Mouse (Mus musculus) right cerebral cortex, postnatal 10 days (tissue): ENCODE results near the gene Atp5j2.
A peak's percentile ranks its signal among the peaks of the same experiment; 100 is the strongest.

Experiments used
- DNase-seq, 2 experiments: peaks; one replicate each; pipeline ENCODE4 v3.0.0; 2021; ENCODE audit warnings: low spot score in 2 of 2

Gene Atp5j2

DNA sequence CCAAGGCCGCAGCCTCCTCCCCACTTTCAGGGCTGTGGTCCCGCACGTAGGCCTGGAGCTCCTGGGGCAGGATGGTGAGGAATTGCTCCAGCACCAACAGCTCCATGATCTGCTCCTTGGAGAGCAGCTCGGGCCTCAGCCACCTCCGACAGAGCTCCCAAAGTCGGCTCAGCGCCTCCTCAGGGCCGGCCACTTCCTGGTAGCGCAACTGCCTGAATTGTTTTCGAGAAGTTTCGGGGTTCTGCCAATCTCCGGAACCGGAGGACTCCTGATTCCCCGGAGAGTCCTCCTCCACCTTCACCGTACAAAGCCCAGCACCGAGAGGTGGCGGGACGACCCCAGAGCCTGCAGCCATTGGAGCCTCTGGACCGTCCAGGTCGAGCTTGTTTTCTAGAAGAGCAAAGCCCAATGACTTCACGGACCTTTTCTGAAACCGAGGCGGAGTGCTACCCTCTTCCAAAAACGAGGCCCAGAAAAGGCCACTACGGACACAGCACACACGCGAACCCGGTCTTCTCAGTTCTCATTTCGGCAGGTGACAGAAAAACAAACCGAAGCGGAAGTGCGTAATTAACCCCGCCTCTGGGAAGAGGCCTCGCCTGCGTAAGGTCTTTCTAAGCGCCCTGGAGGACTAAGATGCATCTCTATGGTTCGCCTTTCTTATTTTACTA, 9.6 kb upstream of the Atp5j2 start, which contains the start of gene Zkscan14:
Gene Zkscan14, minus strand, starts transcription at position 548 of the 671 bp plus-strand sequence.
- peak; percentile 85 to 86 for DNase-seq

DNA sequence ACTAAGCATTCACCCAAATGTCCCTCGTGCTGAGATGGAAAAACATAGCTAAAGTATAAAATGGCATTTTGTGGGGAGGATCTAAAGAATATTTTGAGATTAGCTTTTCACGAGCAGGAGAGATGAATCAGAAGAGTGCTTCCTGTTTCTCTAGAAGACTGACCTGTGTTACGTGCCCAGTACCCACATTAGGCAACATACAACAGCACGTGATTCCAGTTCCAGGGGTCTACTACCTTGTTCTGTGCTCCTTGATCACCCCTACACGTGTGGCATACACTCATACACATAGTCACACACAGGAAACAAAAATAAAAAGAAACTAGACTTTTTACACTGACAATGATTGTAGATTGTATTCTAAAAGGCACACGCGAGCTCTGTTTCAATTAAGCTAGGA, 8.5 kb upstream of the Atp5j2 start:
- DNase-seq = no peak

DNA sequence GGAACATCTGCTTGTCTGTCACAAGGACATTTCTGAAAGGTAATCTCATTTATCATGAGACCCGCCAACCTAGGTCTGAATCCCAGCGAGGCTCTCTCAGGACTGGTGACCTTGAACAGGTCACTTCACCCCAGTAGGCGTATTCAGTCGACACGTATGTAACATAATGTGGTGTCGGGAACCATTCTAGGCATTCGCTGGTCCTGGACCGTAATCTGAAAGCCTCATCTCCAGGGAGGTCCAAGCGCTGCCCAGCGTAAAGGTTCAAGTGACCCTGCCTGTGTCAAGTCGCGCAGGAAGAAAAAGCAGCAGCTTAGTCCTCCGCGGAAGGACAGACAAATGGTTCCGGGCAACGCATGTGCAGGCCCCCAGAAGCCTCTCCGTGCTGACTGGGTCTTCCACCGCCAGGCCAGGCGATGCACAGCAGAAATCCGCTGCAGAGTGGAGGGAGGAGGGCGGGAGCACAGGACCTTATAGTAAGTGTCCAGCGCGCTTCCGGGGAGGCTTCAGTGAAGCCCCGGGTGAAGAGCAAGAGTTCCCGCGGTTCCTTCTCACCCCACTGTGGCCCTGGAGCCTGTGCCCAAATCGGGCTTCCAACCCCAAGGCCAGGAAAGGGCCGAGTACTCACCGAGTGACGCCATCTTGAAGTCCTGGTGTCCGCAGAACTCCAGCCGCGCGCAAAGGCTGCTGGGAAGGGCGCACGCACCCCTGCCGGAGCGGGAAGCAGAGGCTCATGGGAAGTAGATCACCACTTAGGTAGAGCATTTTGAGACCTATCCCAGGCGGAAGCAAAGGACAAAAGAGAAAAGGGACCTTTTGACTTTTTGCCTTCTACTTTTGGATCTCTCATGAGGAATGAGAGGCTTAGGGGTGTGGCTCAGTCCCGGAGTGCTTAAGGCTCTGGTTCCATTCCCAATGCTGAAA, 725 bp downstream of the Atp5j2 start:
- DNase-seq = peak; percentile 94

DNA sequence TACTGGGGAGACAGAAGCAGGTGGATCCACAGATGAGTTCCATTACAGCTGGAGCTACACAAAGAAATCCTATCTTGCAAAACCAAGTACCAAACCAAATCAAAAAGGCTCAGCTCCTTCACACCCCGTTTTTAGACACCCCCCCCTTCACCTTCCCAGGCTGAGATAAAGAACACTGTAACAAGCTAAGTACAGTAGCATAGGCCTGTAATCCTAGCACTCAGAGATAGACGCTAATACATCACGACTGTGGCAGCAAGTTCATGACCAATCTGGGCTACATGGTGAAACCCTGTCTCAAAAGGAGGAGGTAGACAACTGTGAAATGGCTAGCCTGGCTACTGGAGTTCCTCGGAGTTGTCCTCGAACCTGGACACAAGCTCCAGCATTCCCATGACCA, 1.5 kb downstream of the Atp5j2 start:
- DNase-seq = no peak

DNA sequence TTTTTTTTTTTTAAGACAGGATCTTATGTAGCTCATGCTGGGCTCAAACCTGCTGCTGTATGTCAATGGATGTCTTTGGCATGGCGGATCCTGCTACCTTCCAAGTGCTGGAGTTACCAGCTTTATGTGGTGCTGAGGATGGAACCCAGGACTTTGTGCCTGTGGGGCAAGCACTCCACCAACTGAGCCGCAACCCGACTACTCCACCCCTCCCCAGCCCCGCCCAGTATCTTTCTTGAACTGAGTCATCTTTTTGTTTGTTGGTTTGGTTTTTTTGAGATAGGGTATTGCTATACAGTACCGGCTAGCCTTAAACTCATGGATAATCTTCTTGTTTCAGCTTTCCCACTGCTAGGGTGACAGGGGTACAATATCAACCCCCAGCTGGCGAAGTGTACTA, 2.4 kb downstream of the Atp5j2 start:
- no peak for DNase-seq

DNA sequence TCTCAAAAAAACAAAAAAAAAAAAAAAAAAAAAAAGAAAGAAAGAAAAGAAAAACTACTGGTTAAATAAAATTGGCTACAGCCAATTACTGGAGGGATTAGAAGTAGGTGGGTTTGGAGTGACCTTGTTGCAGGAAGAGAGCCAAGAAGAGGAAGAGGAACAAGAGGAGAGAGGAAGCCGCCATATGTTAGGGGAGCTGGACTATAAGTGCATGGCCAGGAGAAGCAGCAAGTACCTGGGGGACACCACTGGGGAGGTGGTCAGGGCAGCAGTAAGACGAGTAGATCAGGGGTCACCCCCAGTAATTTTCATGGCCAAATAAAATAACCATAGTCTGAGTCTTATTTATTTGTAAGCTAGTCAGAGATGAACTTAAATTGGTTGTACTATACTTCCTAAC, 6.6 kb downstream of the Atp5j2 start:
- no peak for DNase-seq

DNA sequence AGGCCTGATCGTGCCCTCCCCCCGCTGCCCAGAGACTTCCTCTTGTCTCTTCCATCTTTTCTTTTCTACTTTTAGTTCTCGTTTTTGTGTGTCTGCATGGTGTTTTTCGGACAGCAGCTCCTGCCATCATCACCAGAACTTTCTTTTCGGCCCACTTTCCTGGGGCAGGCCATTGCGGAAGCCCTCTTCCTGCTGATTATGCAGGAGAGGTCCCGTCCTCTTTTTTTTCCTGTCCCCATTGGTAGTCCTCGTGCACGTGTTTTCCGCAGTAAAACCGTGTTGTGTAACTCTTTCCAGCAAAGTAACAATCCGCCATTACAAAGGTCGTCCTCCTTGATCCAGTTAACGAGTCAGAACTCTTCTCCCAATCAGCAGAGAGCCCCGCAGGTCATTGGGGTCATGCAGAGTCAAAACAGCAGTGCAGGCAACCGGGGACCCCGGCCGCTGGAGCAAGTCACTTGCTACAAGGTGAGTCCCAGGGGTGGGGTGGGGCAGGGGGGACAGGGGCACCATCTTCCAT, 13.3 kb downstream of the Atp5j2 start:
- no peak for DNase-seq

DNA sequence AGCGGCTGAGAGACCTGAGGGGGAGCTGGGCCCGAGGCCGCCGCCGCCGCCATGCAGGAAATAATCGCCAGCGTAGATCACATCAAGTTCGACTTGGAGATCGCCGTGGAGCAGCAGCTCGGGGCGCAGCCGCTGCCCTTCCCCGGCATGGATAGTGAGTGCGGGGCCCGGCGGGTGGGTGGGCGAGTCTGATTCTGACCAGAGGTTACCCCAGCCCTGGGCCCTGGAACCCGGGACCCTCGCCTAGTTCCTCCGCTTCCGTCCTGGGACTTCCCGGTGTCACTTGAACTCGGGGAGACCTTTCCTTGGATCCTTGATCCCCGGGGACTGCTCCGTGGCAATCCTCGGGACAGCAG, 24.6 kb downstream of the Atp5j2 start:
- no peak for DNase-seq

DNA sequence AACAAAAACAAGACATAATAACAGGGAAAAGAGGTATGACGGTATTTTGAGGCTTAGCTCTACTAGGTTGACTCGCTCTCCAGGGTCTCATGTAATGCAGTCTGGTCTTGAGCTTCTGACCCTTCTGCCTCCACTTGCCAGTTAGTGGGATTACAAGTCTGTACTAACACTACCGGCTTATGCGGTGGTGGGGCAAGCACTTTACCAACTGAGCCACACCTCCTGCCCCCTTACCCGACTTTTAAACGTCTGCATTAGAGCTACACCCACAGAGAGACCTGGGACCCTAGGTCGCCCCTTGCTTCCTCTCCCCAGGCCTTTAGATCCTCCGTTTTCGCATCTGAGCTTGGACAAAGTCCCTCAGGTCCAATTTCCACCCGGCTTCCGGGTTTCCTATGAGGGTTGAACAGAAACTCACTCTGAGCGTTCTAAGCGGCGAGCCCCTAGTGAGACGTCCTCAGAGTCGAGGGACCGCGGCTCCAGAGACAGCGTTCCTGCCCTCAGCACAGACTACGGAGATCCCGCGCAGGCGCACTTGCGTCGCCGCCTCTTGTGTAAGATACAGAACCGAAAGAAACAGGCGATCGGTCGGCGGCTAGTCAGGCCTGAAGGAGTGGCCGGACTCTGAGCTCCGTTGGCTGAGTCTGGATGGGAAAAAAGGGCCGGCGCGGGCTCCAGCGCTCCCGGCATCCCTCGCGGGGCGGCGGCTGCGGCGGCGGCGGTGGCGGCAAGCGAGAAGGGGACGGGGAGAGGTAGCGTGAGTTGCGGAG, 25.1 kb downstream of the Atp5j2 start, which contains the start of the genes Ptcd1 and Cpsf4:
Gene Ptcd1, minus strand, starts transcription at position 573 of the 770 bp plus-strand sequence.
Gene Cpsf4, plus strand, starts transcription at position 678 of the 770 bp plus-strand sequence.
- DNase-seq = peak; percentile 99

DNA sequence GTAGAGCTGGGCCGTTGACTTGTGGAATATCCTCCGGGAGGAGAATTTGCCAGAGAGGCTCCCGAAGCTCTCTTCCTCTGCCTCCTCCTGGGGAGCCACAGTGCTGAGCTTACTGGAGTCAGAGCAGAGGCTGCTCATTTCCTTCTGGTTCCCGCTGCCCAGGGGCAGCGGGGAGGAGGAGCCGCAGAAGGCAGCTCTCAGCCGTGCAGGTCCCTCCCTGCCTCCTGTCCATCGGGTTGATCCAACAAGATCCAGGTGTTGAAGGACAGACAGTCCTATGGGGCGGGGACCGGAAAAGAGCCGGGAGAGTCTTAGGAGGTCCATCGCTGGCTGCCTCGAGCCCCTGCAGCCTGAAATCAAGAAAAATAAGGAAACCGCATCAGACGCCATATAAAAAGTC, 26.7 kb downstream of the Atp5j2 start:
- DNase-seq = no peak

DNA sequence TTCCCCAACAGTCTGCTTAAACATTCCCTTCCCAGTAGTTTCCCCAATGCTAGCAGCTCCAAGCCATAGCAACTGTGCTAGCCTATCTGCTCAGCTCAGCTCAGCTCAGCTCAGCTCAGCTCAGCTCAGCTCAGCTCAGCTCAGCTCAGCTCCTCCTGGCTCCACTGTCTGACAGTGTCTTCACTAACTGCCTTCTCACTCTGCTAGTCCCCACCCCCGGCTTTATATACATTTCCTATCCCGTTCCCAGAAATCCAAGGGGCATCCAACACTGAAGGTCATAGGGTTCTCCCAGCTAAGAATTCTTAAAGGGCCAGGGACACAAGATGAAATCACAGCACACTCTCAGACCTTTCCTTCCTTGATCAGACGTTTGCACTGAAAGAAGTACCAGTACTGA, 27.2 kb downstream of the Atp5j2 start:
- DNase-seq = no peak

DNA sequence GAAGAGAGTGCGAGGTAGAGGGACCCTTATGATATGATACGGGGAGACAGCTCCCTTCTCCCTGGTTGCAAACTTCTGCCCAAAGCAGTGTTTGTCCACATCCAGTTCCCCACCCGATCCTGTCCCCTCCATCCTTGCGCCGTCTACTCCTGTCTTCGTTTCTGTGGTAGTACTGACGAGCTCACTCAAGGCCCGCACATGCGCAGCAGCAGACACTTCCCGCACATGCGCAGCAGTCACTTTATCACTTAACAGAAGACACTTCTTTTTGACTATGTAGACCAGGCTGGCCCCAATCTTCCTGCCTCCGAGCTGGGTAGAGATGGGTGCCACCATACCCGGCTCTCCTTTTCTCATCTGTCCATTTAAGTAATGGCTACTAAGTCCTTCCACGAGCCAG, 30.5 kb downstream of the Atp5j2 start:
- DNase-seq = no peak

DNA sequence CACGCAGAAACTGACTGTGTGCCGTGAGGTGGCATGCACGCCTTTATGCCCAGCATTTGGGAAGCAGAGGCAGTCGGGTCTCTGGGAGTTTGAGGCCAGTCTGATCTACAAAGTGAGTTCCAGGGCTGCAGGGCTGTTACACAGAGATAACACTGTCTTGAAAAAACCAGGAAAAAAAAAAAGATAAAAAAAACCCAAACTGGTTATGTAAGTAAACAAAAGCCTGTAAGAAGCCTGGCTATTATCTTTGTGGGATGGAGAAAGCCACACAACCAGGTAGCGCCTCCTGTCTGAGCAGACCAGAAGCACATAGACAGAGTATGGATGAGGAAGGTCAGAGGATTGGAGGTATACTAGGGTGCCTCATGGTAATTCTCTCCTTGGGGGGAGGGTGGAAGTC, 39.2 kb downstream of the Atp5j2 start:
- DNase-seq = no peak

DNA sequence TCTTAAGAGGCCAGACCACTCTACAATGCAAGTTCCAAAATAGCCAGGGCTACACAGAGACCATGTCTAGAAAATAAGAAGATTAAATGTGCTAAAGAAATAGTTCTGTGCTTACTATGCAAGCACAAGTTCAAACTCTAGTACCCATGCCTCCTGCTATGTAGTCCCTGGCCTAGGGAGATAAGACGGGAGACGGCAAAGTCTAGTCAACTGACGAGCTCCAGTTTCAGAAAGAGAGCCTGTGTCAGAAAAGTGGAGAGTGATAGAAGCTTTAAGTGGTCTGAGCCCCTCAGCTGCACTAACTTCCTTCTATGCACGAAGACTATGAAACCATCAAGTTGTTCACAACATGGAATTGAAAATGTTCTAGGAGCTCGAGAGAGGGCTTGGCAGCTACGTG, 42.6 kb downstream of the Atp5j2 start:
- DNase-seq = no peak

DNA sequence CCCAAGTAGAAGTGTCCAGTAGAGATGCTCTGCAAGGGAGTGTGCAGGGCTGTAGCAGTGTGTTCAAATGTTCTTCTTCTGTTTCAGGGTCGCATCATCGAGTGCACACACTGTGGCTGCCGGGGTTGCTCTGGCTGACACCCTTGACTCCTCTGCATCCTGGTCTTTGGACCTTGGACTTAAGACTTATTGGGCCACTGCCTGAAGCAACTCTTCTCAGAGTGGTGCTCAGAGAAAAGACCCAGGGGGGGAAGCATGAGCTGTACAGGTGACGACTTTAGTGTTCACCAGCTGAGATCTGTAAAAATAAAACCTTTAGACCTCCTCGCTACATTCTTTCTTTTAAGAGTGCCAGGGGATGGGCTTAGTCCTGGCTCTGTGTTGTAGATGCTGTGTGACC, 44.1 kb downstream of the Atp5j2 start:
- no peak for DNase-seq

DNA sequence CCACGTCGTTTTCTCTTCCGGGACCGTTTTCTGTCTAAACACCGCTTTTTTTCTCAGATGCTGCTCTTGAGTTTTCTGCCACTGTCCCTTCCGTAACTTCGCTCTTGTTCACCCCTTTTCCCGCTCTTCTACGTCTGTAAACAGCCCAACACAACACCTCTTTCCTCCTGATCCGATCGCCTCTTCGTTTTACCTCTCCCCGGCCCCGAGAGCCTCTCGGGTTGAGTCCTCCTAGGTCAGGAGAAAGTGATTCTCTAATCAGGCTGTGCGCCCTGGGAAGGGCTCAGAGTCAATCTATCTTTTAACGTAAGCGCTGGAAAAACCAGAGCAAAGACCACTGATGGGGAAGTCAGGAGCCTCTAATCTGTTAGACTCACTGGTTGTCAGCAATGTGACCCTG, 51.3 kb downstream of the Atp5j2 start:
- DNase-seq = no peak

DNA sequence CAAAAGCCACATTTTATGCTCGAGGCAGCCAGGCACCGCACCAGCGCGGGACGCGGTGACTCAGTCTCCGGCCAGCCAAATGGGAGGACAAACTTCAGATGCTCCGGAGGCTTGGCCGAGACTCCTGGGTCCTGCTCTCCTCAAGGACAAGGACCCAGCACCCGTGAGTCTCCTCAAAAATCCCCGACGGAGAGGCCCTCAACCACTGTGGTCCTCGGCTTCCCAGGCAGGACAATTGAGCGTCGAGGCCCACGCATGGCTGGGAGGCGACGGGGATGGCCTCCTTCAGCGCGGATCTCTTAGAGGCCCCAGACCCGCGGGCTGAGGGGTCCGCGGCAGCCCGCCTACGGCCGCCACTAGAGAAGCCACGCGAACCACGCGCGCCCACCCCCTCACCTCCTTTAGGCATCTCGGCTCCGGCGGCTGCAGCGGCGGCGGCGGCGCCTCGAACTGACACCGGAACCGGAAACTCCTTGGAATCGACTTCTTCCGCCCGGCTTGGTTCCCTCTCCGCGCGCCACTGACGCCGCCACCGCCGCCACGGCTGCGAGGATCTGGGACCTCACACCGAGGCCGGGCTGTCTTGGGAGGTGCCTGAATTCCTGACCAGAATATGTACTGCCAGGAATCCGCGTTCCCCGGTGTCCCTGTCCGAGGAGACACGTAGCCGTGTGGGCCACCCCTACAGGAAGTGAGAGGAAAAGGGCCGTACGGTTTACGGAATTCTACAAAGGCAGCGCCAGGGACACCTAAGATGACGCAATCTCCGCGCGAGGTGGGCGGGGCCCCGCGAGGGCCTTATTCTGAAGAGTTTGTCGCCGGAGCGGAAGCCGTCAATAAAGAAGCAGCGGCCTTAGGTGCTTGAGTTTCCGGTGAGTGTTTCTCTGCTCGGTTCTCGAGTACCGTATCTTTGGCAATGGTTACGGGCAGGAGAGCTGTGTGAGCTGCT, 52.0 kb downstream of the Atp5j2 start, which contains the start of the genes Pdap1 and Bud31:
Gene Pdap1, minus strand, starts transcription at position 668 of the 949 bp plus-strand sequence.
Gene Bud31, plus strand, starts transcription at position 792 of the 949 bp plus-strand sequence.
- peak; percentile 96 for DNase-seq

DNA sequence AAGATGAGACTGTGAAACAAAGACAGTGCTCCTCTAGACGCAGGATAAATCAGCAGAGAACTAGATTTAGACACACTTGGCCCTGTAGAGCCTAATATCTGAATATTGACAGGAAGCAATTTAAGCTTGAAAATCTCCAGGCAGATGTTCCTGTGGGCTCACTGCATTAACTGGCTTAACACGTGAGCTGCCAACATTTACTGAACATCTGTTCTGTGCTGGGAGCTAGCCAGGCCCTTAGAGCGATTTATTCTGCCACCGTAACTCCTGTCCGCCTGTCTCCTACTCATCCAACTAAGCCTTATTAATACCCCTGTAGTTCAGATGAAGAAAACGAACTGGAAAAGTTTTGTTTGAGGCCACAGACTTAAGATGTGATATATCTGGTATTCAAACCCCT, 53.0 kb downstream of the Atp5j2 start:
- DNase-seq = no peak
